Mouse (Mus musculus) midbrain, embryonic 12.5 days (tissue): ENCODE results near the gene Gm9972. TPM values are rescaled to one million over a fixed set of nuclear protein-coding genes. Genes with fewer than 3 reads are reported as not detected.
A peak's percentile ranks its signal among the peaks of the same experiment; 100 is the strongest.

Experiments used
- ATAC-seq: fragments of 200-750 bp; cut with Nextera tagmentation; 2 replicates; pipeline ENCODE4 v1.8.0; 2017; ENCODE audit warnings: low read depth, moderate TSS enrichment, moderate library complexity; ENCODE audit not compliant: low FRiP score
- H3K27ac ChIP-seq: fragments of 300-500 bp; sonication (generic); replicated peaks from 2 replicates; pipeline ENCODE4 v1.5.1; 2016; ENCODE audit warnings: mild to moderate bottlenecking
- H3K27me3 ChIP-seq: fragments of 300-500 bp; sonication (generic); 2 replicates; pipeline ENCODE4 v1.6.1; 2016; ENCODE audit warnings: mild to moderate bottlenecking
- H3K36me3 ChIP-seq: fragments of 300-500 bp; sonication (generic); 2 replicates; pipeline ENCODE4 v1.6.1; 2016
- H3K4me1 ChIP-seq: fragments of 300-500 bp; sonication (generic); 2 replicates; pipeline ENCODE4 v1.6.1; 2016
- H3K4me2 ChIP-seq: fragments of 300-500 bp; sonication (generic); replicated peaks from 2 replicates; pipeline ENCODE4 v1.6.1; 2016; ENCODE audit warnings: mild to moderate bottlenecking, moderate library complexity
- H3K4me3 ChIP-seq: fragments of 300-500 bp; sonication (generic); 2 replicates; pipeline ENCODE4 v1.5.1; 2016; ENCODE audit warnings: mild to moderate bottlenecking
- H3K9ac ChIP-seq: fragments of 300-500 bp; sonication (generic); replicated peaks from 2 replicates; pipeline ENCODE4 v1.6.1; 2016; ENCODE audit warnings: mild to moderate bottlenecking, moderate library complexity
- H3K9me3 ChIP-seq: fragments of 300-500 bp; sonication (generic); 2 replicates; pipeline ENCODE4 v1.6.1; 2016; ENCODE audit warnings: mild to moderate bottlenecking
- WGBS: fragments of 180-500 bp; shearing (Covaris S2); methylation state at CpG from one replicate; pipeline ENCODE4 v1.1.7; 2016; 5-methylcytosine and 5-hydroxymethylcytosine counted together
- polyA plus RNA-seq: library from polyadenylated mRNA; unstranded; fragments of >200 nt; fragmentation: Nextera tagmentation; extraction: Ambion mirVana; gene quantifications from 2 replicates; pipeline ENCODE4 v1.2.1, GENCODE M21; 2016

Gene Gm9972
- polyA plus RNA-seq: 0.15 TPM in 1 of 2 replicates, not detected in the other

GRCm38 (mm10) chr11:43035446-43035845 is at the start of gene Gm9972:
Gm9972 (plus strand) TSS chr11:43035746.
- no peak within 1 kb of the TSS for H3K9ac ChIP-seq
- no peaks in the 10 kb centered on the region for H3K36me3 ChIP-seq
- H3K27ac ChIP-seq: no peak within 1 kb of the TSS
- no peaks in the 10 kb centered on the region for H3K4me1 ChIP-seq
- no peak for ATAC-seq
- no peak within 1 kb of the TSS for H3K4me3 ChIP-seq
- H3K9me3 ChIP-seq: no peaks in the 10 kb centered on the region
- H3K27me3 ChIP-seq: no peaks in the 10 kb centered on the region
- H3K4me2 ChIP-seq: no peak within 1 kb of the TSS

GRCm38 (mm10) chr11:42999188-42999587 is 36.4 kb upstream of the Gm9972 start:
- Histone ChIP-seq H3K27ac (no peak overlapping the region), H3K4me2 (no peak overlapping the region), H3K9me3 (no peaks in the 10 kb centered on the region), H3K36me3 (no peaks in the 10 kb centered on the region), H3K4me3 (no peak overlapping the region), H3K4me1 (no peaks in the 10 kb centered on the region), H3K27me3 (no peaks in the 10 kb centered on the region), H3K9ac (no peak overlapping the region)
- WGBS: 63% methylated on average over 3 of the region's 3 CpGs
- ATAC-seq: no peak

- Histone ChIP-seq H3K27me3 (no peaks in the 10 kb centered on the region), H3K9ac (no peak overlapping the region), H3K4me3 (no peak overlapping the region), H3K4me1 (no peaks in the 10 kb centered on the region; the same call in 1 of the 2 replicates), H3K27ac (0 out of 2 replicates have a peak overlapping the region, but pooled peaks have one; percentile 35), H3K9me3 (no peaks in the 10 kb centered on the region), H3K4me2 (no peak overlapping the region), H3K36me3 (no peaks in the 10 kb centered on the region)
- whole genome bisulfite sequencing: 85% methylated on average over 2 of the region's 2 CpGs
- no peak for ATAC-seq
Observed at GRCm38 (mm10) chr11:43011941-43012340, 23.6 kb upstream of the Gm9972 start.

GRCm38 (mm10) chr11:43012980-43013379 is 22.6 kb upstream of the Gm9972 start:
- no peak overlapping the region for H3K4me2 ChIP-seq
- no peaks in the 10 kb centered on the region for H3K27me3 ChIP-seq
- H3K9me3 ChIP-seq: no peaks in the 10 kb centered on the region
- 76% methylated on average over 4 of the region's 4 CpGs for WGBS
- H3K9ac ChIP-seq: no peak overlapping the region
- no peaks in the 10 kb centered on the region for H3K36me3 ChIP-seq
- no peak overlapping the region for H3K4me3 ChIP-seq
- no peak overlapping the region for H3K27ac ChIP-seq
- no peaks in the 10 kb centered on the region; the same call in 1 of the 2 replicates for H3K4me1 ChIP-seq
- ATAC-seq: no peak

- no peak overlapping the region for H3K4me3 ChIP-seq
- H3K4me2 ChIP-seq: no peak overlapping the region
- H3K27ac ChIP-seq: no peak overlapping the region
- H3K27me3 ChIP-seq: no peaks in the 10 kb centered on the region
- no peaks in the 10 kb centered on the region for H3K9me3 ChIP-seq
- H3K4me1 ChIP-seq: no peaks in the 10 kb centered on the region
- no peak overlapping the region for H3K9ac ChIP-seq
- no peak for ATAC-seq
- H3K36me3 ChIP-seq: no peaks in the 10 kb centered on the region
Observed at GRCm38 (mm10) chr11:43023109-43023688, 12.3 kb upstream of the Gm9972 start.

GRCm38 (mm10) chr11:43029813-43030212 is 5.7 kb upstream of the Gm9972 start:
- no peak overlapping the region for H3K4me3 ChIP-seq
- H3K4me2 ChIP-seq: no peak overlapping the region
- no peak overlapping the region for H3K27ac ChIP-seq
- no peak overlapping the region for H3K9ac ChIP-seq
- H3K27me3 ChIP-seq: no peaks in the 10 kb centered on the region
- no peaks in the 10 kb centered on the region for H3K36me3 ChIP-seq
- no peaks in the 10 kb centered on the region for H3K9me3 ChIP-seq
- ATAC-seq: no peak
- WGBS: 79% methylated on average over 1 of the region's 1 CpGs
- no peaks in the 10 kb centered on the region for H3K4me1 ChIP-seq

- Histone ChIP-seq H3K27me3 (no peaks in the 10 kb centered on the region), H3K4me1 (no peaks in the 10 kb centered on the region), H3K9ac (no peak overlapping the region), H3K4me2 (no peak overlapping the region), H3K9me3 (no peaks in the 10 kb centered on the region), H3K36me3 (no peaks in the 10 kb centered on the region), H3K27ac (no peak overlapping the region), H3K4me3 (no peak overlapping the region)
- ATAC-seq: no peak
- WGBS: 77% methylated on average over 4 of the region's 4 CpGs
Observed at GRCm38 (mm10) chr11:43032141-43032540, 3.4 kb upstream of the Gm9972 start.

- no peak overlapping the region for H3K4me3 ChIP-seq
- no peak overlapping the region for H3K4me2 ChIP-seq
- no peak overlapping the region for H3K27ac ChIP-seq
- ATAC-seq: no peak
- H3K27me3 ChIP-seq: no peaks in the 10 kb centered on the region
- no peaks in the 10 kb centered on the region for H3K4me1 ChIP-seq
- H3K9me3 ChIP-seq: no peaks in the 10 kb centered on the region
- 94% methylated on average over 3 of the region's 3 CpGs for WGBS
- H3K36me3 ChIP-seq: no peaks in the 10 kb centered on the region
- H3K9ac ChIP-seq: no peak overlapping the region
Observed at GRCm38 (mm10) chr11:43045871-43046548, 10.5 kb downstream of the Gm9972 start.

- WGBS: 88% methylated on average over 1 of the region's 1 CpGs
- Histone ChIP-seq H3K9me3 (no peaks in the 10 kb centered on the region), H3K27ac (no peak overlapping the region), H3K36me3 (no peaks in the 10 kb centered on the region), H3K27me3 (no peaks in the 10 kb centered on the region), H3K4me1 (no peaks in the 10 kb centered on the region), H3K9ac (no peak overlapping the region), H3K4me3 (no peak overlapping the region), H3K4me2 (no peak overlapping the region)
- no peak for ATAC-seq
Observed at GRCm38 (mm10) chr11:43049363-43049762, 13.8 kb downstream of the Gm9972 start.

GRCm38 (mm10) chr11:43054972-43055371 is 19.4 kb downstream of the Gm9972 start:
- H3K27ac ChIP-seq: no peak overlapping the region
- H3K9ac ChIP-seq: no peak overlapping the region
- H3K27me3 ChIP-seq: no peaks in the 10 kb centered on the region
- H3K4me2 ChIP-seq: no peak overlapping the region
- whole genome bisulfite sequencing: 92% methylated on average over 5 of the region's 5 CpGs
- H3K36me3 ChIP-seq: no peaks in the 10 kb centered on the region
- H3K9me3 ChIP-seq: no peaks in the 10 kb centered on the region
- no peaks in the 10 kb centered on the region for H3K4me1 ChIP-seq
- no peak overlapping the region for H3K4me3 ChIP-seq
- no peak for ATAC-seq

GRCm38 (mm10) chr11:43059437-43059970 is 24.0 kb downstream of the Gm9972 start:
- no peak overlapping the region for H3K4me3 ChIP-seq
- H3K9ac ChIP-seq: no peak overlapping the region
- no peaks in the 10 kb centered on the region for H3K27me3 ChIP-seq
- no peak for ATAC-seq
- H3K9me3 ChIP-seq: no peaks in the 10 kb centered on the region
- H3K36me3 ChIP-seq: no peaks in the 10 kb centered on the region
- H3K4me2 ChIP-seq: no peak overlapping the region
- H3K27ac ChIP-seq: no peak overlapping the region
- WGBS: 27% methylated on average over 5 of the region's 5 CpGs
- H3K4me1 ChIP-seq: no peaks in the 10 kb centered on the region

GRCm38 (mm10) chr11:43062286-43062685 is 26.7 kb downstream of the Gm9972 start:
- H3K9ac ChIP-seq: no peak overlapping the region
- no peak overlapping the region for H3K4me2 ChIP-seq
- no peak overlapping the region for H3K27ac ChIP-seq
- H3K4me1 ChIP-seq: no peaks in the 10 kb centered on the region
- H3K36me3 ChIP-seq: no peaks in the 10 kb centered on the region
- WGBS: 73% methylated on average over 3 of the region's 3 CpGs
- no peak for ATAC-seq
- no peaks in the 10 kb centered on the region for H3K9me3 ChIP-seq
- H3K4me3 ChIP-seq: no peak overlapping the region
- H3K27me3 ChIP-seq: no peaks in the 10 kb centered on the region
